Mouse (Mus musculus): ENCODE data around the gene Slfn5. TPM values are rescaled to one million over a fixed set of nuclear protein-coding genes. Genes with fewer than 3 reads are reported as not detected.
"Not testable (repeated sequence)": the region's sequence is repeated elsewhere in the genome, so short reads cannot be mapped to it uniquely, and the experiment has no call there.

Slfn5 gene
- polyA plus RNA-seq, 1 experiment from 2014 or later = 1.0 TPM

DNA sequence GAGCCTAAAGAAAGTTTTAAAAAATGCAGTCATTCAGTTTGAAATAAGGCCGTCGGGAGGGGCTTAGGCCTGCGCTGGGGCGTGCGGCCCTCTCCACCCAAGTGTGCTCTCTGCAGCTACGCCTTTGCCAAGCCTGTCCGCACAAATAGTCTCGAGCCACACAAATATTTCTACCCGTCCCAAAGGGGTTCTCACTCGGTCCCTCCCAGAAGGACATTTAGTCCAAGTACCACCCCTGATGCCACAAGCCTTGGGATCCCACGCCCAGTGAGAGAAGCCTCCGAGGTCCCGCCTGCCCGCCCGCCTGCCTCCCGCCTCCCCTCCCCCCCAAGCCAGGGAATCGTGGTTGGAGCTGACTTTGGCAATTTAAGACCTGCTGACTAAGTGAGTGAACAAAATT lies 32.0 kb downstream of the Slfn5 start:
- 87% methylated on average over 17 of the region's 17 CpGs for WGBS
- Histone ChIP-seq H3K9me3 (no peaks in the 10 kb centered on the region), H3K4me3 (no peak overlapping the region), H3K4me1 (replicated peaks) (no peaks in the 10 kb centered on the region), H3K27ac (replicated peaks) (no peak overlapping the region), H3K27me3 (no peaks in the 10 kb centered on the region), H3K36me3 (no peaks in the 10 kb centered on the region), H3K4me2 (no peak overlapping the region), H3K9ac (no peak overlapping the region)
- no peak for ATAC-seq (ENCODE audit: low read depth)

GRCm38 (mm10) chr11:82987621-82988020 lies 36.5 kb downstream of the Slfn5 start:
- WGBS = 81% methylated on average over 6 of the region's 6 CpGs
- H3K4me1 ChIP-seq (replicated peaks) = peaks cover 14% of the 10 kb centered on the region
- H3K9me3 ChIP-seq = no peaks in the 10 kb centered on the region
- no peak overlapping the region for H3K27ac ChIP-seq (replicated peaks)
- no peak overlapping the region for H3K4me3 ChIP-seq
- no peak overlapping the region for H3K9ac ChIP-seq
- no peak overlapping the region for H3K4me2 ChIP-seq
- H3K36me3 ChIP-seq = no peaks in the 10 kb centered on the region
- 0 out of 2 replicates have a peak, but pooled peaks cover 12% of the 10 kb centered on the region for H3K27me3 ChIP-seq
- ATAC-seq (ENCODE audit: low read depth) = no peak

DNA sequence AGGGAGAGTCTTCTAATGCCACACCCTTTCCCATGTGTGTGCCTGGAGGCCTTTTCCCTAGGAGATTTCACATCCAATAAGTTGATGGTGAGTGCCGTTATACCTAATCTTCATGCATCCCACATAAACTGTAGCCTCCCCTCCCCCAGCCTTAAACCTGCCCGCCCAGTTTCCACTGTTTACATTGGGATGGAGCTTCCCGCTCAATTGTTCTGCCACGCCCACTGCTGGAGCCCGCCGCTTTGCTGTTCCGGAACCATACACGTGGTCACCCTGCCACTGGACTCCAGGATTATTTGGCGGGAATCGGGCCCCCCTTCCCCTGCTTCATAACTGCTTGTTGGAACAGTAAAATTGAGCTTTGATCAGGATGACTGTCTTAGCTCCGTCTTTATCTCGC lies 38.2 kb downstream of the Slfn5 start:
- WGBS = 27% methylated on average over 12 of the region's 12 CpGs
- no peak for ATAC-seq (ENCODE audit: low read depth)
- Histone ChIP-seq H3K27ac (replicated peaks) (no peak overlapping the region), H3K4me2 (peak overlapping the region; percentile 53; the same call in 1 of the 2 replicates), H3K4me1 (replicated peaks) (peaks cover 14% of the 10 kb centered on the region), H3K4me3 (no peak overlapping the region), H3K27me3 (0 out of 2 replicates have a peak, but pooled peaks cover 12% of the 10 kb centered on the region), H3K9ac (no peak overlapping the region), H3K9me3 (no peaks in the 10 kb centered on the region), H3K36me3 (no peaks in the 10 kb centered on the region)

- 0 out of 2 replicates have a peak, but pooled peaks cover 12% of the 10 kb centered on the region for H3K27me3 ChIP-seq
- H3K9me3 ChIP-seq; H3K9ac ChIP-seq; H3K27ac ChIP-seq (replicated peaks); ATAC-seq (ENCODE audit: low read depth); H3K36me3 ChIP-seq: not testable (repeated sequence)
- peak overlapping the region; percentile 28 for H3K4me3 ChIP-seq
- peak overlapping the region; percentile 53 for H3K4me2 ChIP-seq
- peaks cover 14% of the 10 kb centered on the region for H3K4me1 ChIP-seq (replicated peaks)
- 13% methylated on average over 19 of the region's 19 CpGs for WGBS
Observed at GRCm38 (mm10) chr11:82990612-82991385, 39.6 kb downstream of the Slfn5 start.

DNA sequence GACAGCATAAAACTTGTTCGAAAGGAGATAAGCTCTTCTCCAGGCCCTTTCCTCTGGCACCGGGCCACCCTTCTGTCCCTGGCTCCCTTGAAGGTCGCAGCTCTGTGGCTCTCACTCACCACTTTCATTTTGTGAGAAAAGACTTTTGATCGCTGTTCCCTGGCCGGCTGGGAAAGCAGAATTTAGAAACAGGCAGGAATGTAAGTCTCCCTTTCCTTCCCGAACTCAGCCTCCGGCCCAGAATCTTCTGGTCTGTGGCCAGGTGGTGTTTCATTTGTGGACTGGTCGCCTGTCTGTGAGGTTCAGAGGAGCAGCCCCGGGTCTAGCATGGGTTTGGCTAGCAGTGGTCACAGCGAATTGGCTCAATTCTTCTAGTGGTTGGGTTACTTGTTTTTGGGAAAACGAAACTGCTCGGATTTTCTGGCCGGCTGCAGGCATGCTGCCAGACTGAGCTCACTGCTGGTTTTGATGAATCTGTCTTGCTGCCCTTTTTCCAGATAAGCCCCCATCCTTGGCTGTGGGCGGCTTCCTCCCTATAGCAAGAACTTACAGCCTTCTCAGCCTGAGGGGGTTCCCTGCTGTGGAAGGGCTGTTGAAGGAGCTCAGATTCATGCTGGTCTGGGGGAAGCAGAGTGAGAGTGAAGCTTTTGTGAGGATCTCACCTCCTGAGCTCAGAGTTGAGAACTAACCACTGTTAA lies 40.5 kb downstream of the Slfn5 start, which contains the start of gene Slfn9:
TSS of gene Slfn9 (minus strand) at position 362 of the 698 bp plus-strand sequence.
- Histone ChIP-seq H3K27ac (replicated peaks) (no peak within 1 kb of the TSS), H3K9ac (peak within 1 kb of the TSS; percentile 51)

GRCm38 (mm10) chr11:83013356-83013755 lies 62.2 kb downstream of the Slfn5 start:
- WGBS = 87% methylated on average over 1 of the region's 1 CpGs
- no peak for ATAC-seq (ENCODE audit: low read depth)
- no peaks in the 10 kb centered on the region for H3K36me3 ChIP-seq

More for the DNA sequence above, 40.5 kb downstream of the Slfn5 start, which contains the start of gene Slfn9:
- peak within 1 kb of the TSS; percentile 53 for H3K4me2 ChIP-seq
- ATAC-seq (ENCODE audit: low read depth) = no peak
- 0 out of 2 replicates have a peak, but pooled peaks cover 12% of the 10 kb centered on the region for H3K27me3 ChIP-seq
- no peaks in the 10 kb centered on the region for H3K9me3 ChIP-seq
- peaks cover 14% of the 10 kb centered on the region for H3K4me1 ChIP-seq (replicated peaks)
- WGBS = 5% methylated on average over 14 of the region's 14 CpGs
- H3K4me3 ChIP-seq = peak within 1 kb of the TSS; percentile 28
- no peaks in the 10 kb centered on the region for H3K36me3 ChIP-seq

More at GRCm38 (mm10) chr11:83013356-83013755, 62.2 kb downstream of the Slfn5 start:
- H3K9ac ChIP-seq = no peak overlapping the region
- H3K4me3 ChIP-seq = no peak overlapping the region
- H3K27me3 ChIP-seq = no peaks in the 10 kb centered on the region
- H3K4me1 ChIP-seq (replicated peaks) = no peaks in the 10 kb centered on the region
- no peak overlapping the region for H3K4me2 ChIP-seq
- H3K27ac ChIP-seq (replicated peaks) = no peak overlapping the region
- no peaks in the 10 kb centered on the region for H3K9me3 ChIP-seq

Small RNA genes lying within 50 kb of the gene (microRNA-seq; reads per million reads assigned to microRNA genes)
- not detected for gene Mir7679

Other genes starting within 250 kb of the Slfn5 start
- gene Cct6b, start 187.0 kb upstream of the Slfn5 start, polyA plus RNA-seq (2015; fragmentation: Nextera tagmentation; extraction: Ambion mirVana) = 0.33 and 0.52 TPM in 2 replicates
- gene Zfp830, start 187.0 kb upstream of the Slfn5 start, polyA plus RNA-seq (2015; fragmentation: Nextera tagmentation; extraction: Ambion mirVana) = 29.6 and 31.2 TPM in 2 replicates
- gene Lig3, start 170.2 kb upstream of the Slfn5 start, polyA plus RNA-seq (2015; fragmentation: Nextera tagmentation; extraction: Ambion mirVana) = 24.8 and 25.9 TPM in 2 replicates
- gene Rffl, start 80.1 kb upstream of the Slfn5 start, polyA plus RNA-seq (2015; fragmentation: Nextera tagmentation; extraction: Ambion mirVana) = 4.8 and 6.3 TPM in 2 replicates
- gene Rad51d, start 60.7 kb upstream of the Slfn5 start, polyA plus RNA-seq (2015; fragmentation: Nextera tagmentation; extraction: Ambion mirVana) = 11.8 and 12.4 TPM in 2 replicates
- 0.63 and 0.94 TPM in 2 replicates for gene Fndc8, start 59.2 kb upstream of the Slfn5 start, polyA plus RNA-seq (2015; fragmentation: Nextera tagmentation; extraction: Ambion mirVana)
- gene Nle1, start 42.9 kb upstream of the Slfn5 start, polyA plus RNA-seq (2015; fragmentation: Nextera tagmentation; extraction: Ambion mirVana) = 29.2 and 31.9 TPM in 2 replicates
- 1.7 and 3.4 TPM in 2 replicates for gene Unc45b, start 40.8 kb upstream of the Slfn5 start, polyA plus RNA-seq (2015; fragmentation: Nextera tagmentation; extraction: Ambion mirVana)
- gene Slfn9, start 40.5 kb downstream of the Slfn5 start, polyA plus RNA-seq (2015; fragmentation: Nextera tagmentation; extraction: Ambion mirVana) = 2.7 and 2.8 TPM in 2 replicates
- gene Slfn8, start 69.5 kb downstream of the Slfn5 start, polyA plus RNA-seq (2015; fragmentation: Nextera tagmentation; extraction: Ambion mirVana) = 0.21 and 0.45 TPM in 2 replicates
- 0.98 and 1.4 TPM in 2 replicates for gene Slfn2, start 113.8 kb downstream of the Slfn5 start, polyA plus RNA-seq (2015; fragmentation: Nextera tagmentation; extraction: Ambion mirVana)
- not detected in 2 replicates for gene Slfn1, start 165.5 kb downstream of the Slfn5 start, polyA plus RNA-seq (2015; fragmentation: Nextera tagmentation; extraction: Ambion mirVana)
- not detected in 2 replicates for gene Slfn4, start 223.8 kb downstream of the Slfn5 start, polyA plus RNA-seq (2015; fragmentation: Nextera tagmentation; extraction: Ambion mirVana)
- gene Slfn3, start 240.0 kb downstream of the Slfn5 start, polyA plus RNA-seq (2015; fragmentation: Nextera tagmentation; extraction: Ambion mirVana) = 0.10 and 0.17 TPM in 2 replicates